Mouse (Mus musculus): Measurements from ENCODE around the gene Grik2. TPM values are rescaled to one million over a fixed set of nuclear protein-coding genes. Genes with fewer than 3 reads are reported as not detected.

Grik2 gene
- total and polyA plus RNA-seq, 3 experiments = not detected

DNA sequence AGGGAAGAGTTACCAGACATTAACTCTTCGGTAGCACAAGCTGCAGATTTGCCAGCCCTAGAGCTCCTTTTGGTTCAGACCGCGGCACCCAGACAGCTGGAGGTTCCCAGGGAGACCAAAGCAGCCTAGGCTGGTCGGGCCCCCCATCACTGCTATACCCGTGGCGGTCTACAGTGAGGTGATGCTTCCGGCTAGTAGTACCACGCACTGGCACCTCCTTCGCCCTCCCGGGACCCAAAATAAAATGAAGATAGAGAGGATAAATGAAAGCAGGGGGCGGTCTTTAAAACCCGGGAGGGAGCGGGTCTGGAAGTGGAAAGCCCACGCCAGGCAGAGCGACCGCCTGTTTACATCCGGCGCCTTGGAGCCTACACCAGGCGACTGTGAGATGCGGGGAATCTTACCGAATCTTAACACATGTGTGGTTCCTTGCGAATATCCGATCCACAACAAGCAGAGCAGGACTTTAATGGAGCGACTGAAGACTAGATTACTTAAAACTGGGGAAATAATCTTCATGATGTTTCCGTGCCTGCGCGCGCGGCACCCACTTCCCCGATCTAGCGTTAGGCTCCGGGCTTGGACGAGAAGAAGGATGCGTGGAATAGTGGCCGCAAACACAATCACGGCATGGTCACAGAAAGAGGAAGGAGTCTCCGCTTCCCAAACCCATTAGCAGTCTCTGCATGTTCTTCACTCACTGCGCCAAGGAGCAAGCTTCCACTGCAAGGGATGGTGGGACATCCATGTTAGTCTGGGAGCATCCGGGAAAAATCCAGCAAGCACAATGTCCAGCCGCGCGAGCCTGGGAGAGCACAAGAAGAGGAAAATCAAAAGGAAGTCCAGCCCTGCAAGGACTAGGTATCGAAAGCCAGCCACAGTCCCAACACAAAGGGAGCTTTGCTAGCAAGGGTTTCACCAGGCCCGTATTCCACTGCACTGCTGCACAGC, 5.5 kb downstream of the Grik2 start:
- Histone ChIP-seq H3K27me3 (ENCODE audit: control insufficient read depth in 1 of 2, insufficient read depth in 2 of 2, low read length in 2 of 2) (no peaks in the 10 kb centered on the region), H3K4me3 (ENCODE audit: control insufficient read depth in 1 of 2, insufficient read depth in 1 of 2, low read depth in 2 of 2, low read length in 2 of 2) (no peak overlapping the region), H3K27ac (ENCODE audit: control insufficient read depth, low read depth, low read length) (no peak overlapping the region), H3K36me3 (ENCODE audit: control insufficient read depth in 1 of 2, insufficient read depth in 2 of 2, low read length in 2 of 2) (no peaks in the 10 kb centered on the region), H3K79me2 (ENCODE audit: control insufficient read depth, insufficient read depth, low read length, poor library complexity) (no peaks in the 10 kb centered on the region), H3K4me1 (ENCODE audit: control insufficient read depth in 1 of 2, insufficient read depth in 2 of 2, low read length in 2 of 2) (no peaks in the 10 kb centered on the region), H3K9me3 (replicated peaks; ENCODE audit: insufficient read depth, low read length) (no peaks in the 10 kb centered on the region), H3K9ac (ENCODE audit: control insufficient read depth, low read depth, low read length, poor library complexity, severe bottlenecking) (no peak overlapping the region)
- no peak for TF ChIP-seq UBTF (IDR thresholded peaks at IDR 0.05; ENCODE audit: borderline replicate concordance, insufficient read depth, low read depth, low read length)
- no peak for TF ChIP-seq POLR2AphosphoS2 (IDR thresholded peaks at IDR 0.05; ENCODE audit: low read length)
- TF ChIP-seq ELF1 (IDR thresholded peaks at IDR 0.05; ENCODE audit: low read depth, low read length) = no peak
- TF ChIP-seq SIN3A (IDR thresholded peaks at IDR 0.05; ENCODE audit: low read length) = no peak
- no peak for TF ChIP-seq POLR2A (IDR thresholded peaks at IDR 0.05; ENCODE audit: control insufficient read depth in 1 of 2, insufficient read depth in 1 of 2, low read depth in 1 of 2, low read length in 2 of 2, poor library complexity in 1 of 2)
- TF ChIP-seq GABPA (IDR thresholded peaks at IDR 0.05; ENCODE audit: low read depth, low read length) = no peak
- no peak for TF ChIP-seq RCOR1 (IDR thresholded peaks at IDR 0.05; ENCODE audit: low read depth, low read length)
- no peak for TF ChIP-seq ZNF384 (IDR thresholded peaks at IDR 0.05; ENCODE audit: low read depth, low read length)
- no peak for TF ChIP-seq CTCF (IDR thresholded peaks at IDR 0.05 in 2 of 3, conservative IDR thresholded peaks at IDR 0.05 in 1 of 3; ENCODE audit: control insufficient read depth in 1 of 3, insufficient read depth in 1 of 3, low read depth in 2 of 3, low read length in 3 of 3, poor library complexity in 1 of 3, severe bottlenecking in 1 of 3)
- no peak for TF ChIP-seq BHLHE40 (IDR thresholded peaks at IDR 0.05; ENCODE audit: borderline replicate concordance, low read depth, low read length)
- TF ChIP-seq TBP (IDR thresholded peaks at IDR 0.05; ENCODE audit: low read depth, low read length) = no peak
- TF ChIP-seq EP300 (IDR thresholded peaks at IDR 0.05; ENCODE audit: low read depth in 1 of 2, low read length in 2 of 2) = no peak
- DNase-seq (ENCODE audit: low read depth, low spot score) = no peak

- Histone ChIP-seq H3K36me3 (ENCODE audit: control insufficient read depth in 1 of 2, insufficient read depth in 2 of 2, low read length in 2 of 2) (peaks cover 0 to 3% of the 10 kb centered on the region in 2 experiments; a peak in 1 of 4 replicates), H3K9me3 (replicated peaks; ENCODE audit: insufficient read depth, low read length) (no peaks in the 10 kb centered on the region), H3K4me1 (ENCODE audit: control insufficient read depth in 1 of 2, insufficient read depth in 2 of 2, low read length in 2 of 2) (no peaks in the 10 kb centered on the region), H3K27me3 (ENCODE audit: control insufficient read depth in 1 of 2, insufficient read depth in 2 of 2, low read length in 2 of 2) (no peaks in the 10 kb centered on the region), H3K79me2 (ENCODE audit: control insufficient read depth, insufficient read depth, low read length, poor library complexity) (no peaks in the 10 kb centered on the region), H3K27ac (ENCODE audit: control insufficient read depth, low read depth, low read length) (no peak overlapping the region), H3K4me3 (ENCODE audit: control insufficient read depth in 1 of 2, insufficient read depth in 1 of 2, low read depth in 2 of 2, low read length in 2 of 2) (no peak overlapping the region), H3K9ac (ENCODE audit: control insufficient read depth, low read depth, low read length, poor library complexity, severe bottlenecking) (no peak overlapping the region)
- TF ChIP-seq BHLHE40 (IDR thresholded peaks at IDR 0.05; ENCODE audit: borderline replicate concordance, low read depth, low read length) = no peak
- TF ChIP-seq POLR2AphosphoS5 (IDR thresholded peaks at IDR 0.05; ENCODE audit: borderline replicate concordance, low read depth, low read length) = no peak
- no peak for TF ChIP-seq TCF12 (IDR thresholded peaks at IDR 0.05; ENCODE audit: low read depth, low read length)
- TF ChIP-seq CHD1 (IDR thresholded peaks at IDR 0.05; ENCODE audit: low read depth, low read length) = no peak
- TF ChIP-seq MAFK (IDR thresholded peaks at IDR 0.05; ENCODE audit: borderline replicate concordance, low read depth, low read length) = no peak
- no peak for TF ChIP-seq E2F4 (IDR thresholded peaks at IDR 0.05; ENCODE audit: borderline replicate concordance, low read depth, low read length)
- TF ChIP-seq KAT2A (conservative IDR thresholded peaks at IDR 0.05; ENCODE audit: low read depth, low read length) = no peak
- TF ChIP-seq MYC (IDR thresholded peaks at IDR 0.05; ENCODE audit: low read depth, low read length) = no peak
- TF ChIP-seq CHD2 (IDR thresholded peaks at IDR 0.05; ENCODE audit: low read length) = no peak
- TF ChIP-seq ZMIZ1 (IDR thresholded peaks at IDR 0.05; ENCODE audit: low read depth, low read length) = no peak
- no peak for TF ChIP-seq ETS1 (IDR thresholded peaks at IDR 0.05; ENCODE audit: low read depth, low read length)
- no peak for TF ChIP-seq JUND (IDR thresholded peaks at IDR 0.05; ENCODE audit: low read depth, low read length)
- TF ChIP-seq SMC3 (IDR thresholded peaks at IDR 0.05; ENCODE audit: low read depth, low read length) = no peak
- no peak for TF ChIP-seq NRF1 (IDR thresholded peaks at IDR 0.05; ENCODE audit: insufficient read depth, low read depth, low read length, poor library complexity, severe bottlenecking)
- TF ChIP-seq POLR2AphosphoS2 (IDR thresholded peaks at IDR 0.05; ENCODE audit: low read length) = no peak
- no peak for TF ChIP-seq MYB (IDR thresholded peaks at IDR 0.05; ENCODE audit: low read depth, low read length)
- no peak for TF ChIP-seq TBP (IDR thresholded peaks at IDR 0.05; ENCODE audit: low read depth, low read length)
- no peak for TF ChIP-seq ZKSCAN1 (IDR thresholded peaks at IDR 0.05; ENCODE audit: low read depth, low read length)
- no peak for TF ChIP-seq USF2 (IDR thresholded peaks at IDR 0.05; ENCODE audit: borderline replicate concordance in 1 of 2, insufficient read depth in 1 of 2, low read depth in 1 of 2, low read length in 2 of 2)
- no peak for TF ChIP-seq GATA1 (IDR thresholded peaks at IDR 0.05; ENCODE audit: low read depth, low read length)
- no peak for DNase-seq (ENCODE audit: low read depth, low spot score)
These were observed 6.5 kb downstream of the Grik2 start for GRCm38 (mm10) chr10:49782061-49782460.

Data from MEL (cell line).